10 mouse cellular contexts compared by ENCODE assay signal in genomic region chr6:94631051-94631778, GRCm38 (mm10).
DNase-seq lines count a peak whose midpoint lies in the region; ATAC-seq lines count a peak whose summit lies in the region.
"Had no signal": no experiment of that assay in that cellular context is flagged by ENCODE, and none has a peak within 500 bp of the region (broad histone marks: within the 10 kb centered on the region; RNA-seq: fewer than 3 reads in every experiment).

No protein-coding gene starts in this region.

- DNase-seq in right cerebral cortex, adult 18-20 months = peak; percentile 39
- DNase-seq in right cerebral cortex, adult 2 months (ENCODE audit: low spot score in 2 of 2) = no peak
- DNase-seq in thymus, postnatal 4 days = no peak
- DNase-seq: heart, adult 18-20 months; spleen, adult 18-20 months had no signal

- 0 out of 2 replicates have a peak, but pooled peaks have one; percentile 48 for ATAC-seq in forebrain, embryonic 12.5 days (ENCODE audit: low FRiP score)
- peak; percentile 68; the same call in 1 of the 2 replicates for ATAC-seq in lung, embryonic 15.5 days (ENCODE audit: borderline replicate concordance, extremely low read depth, low FRiP score, low TSS enrichment)
- ATAC-seq in stomach, embryonic 16.5 days (ENCODE audit: insufficient read depth, low FRiP score) = no peak
- no peak for ATAC-seq in CD4-positive, CD25-positive, alpha-beta regulatory T cell, adult 4 months
- ATAC-seq in erythroblast, adult 5-6 weeks (replicated peaks; ENCODE audit: low FRiP score, poor library complexity, severe bottlenecking) = no peak

- H3K9ac ChIP-seq in forebrain, embryonic 12.5 days = no peak overlapping the region; the same call in 1 of the 2 replicates
- no peak overlapping the region for H3K9ac ChIP-seq in lung, embryonic 15.5 days
- H3K9ac ChIP-seq in stomach, embryonic 16.5 days (ENCODE audit: low read length) = no peak overlapping the region

- H3K9me3 ChIP-seq in forebrain, embryonic 12.5 days = no peaks in the 10 kb centered on the region
- H3K9me3 ChIP-seq in lung, embryonic 15.5 days = no peaks in the 10 kb centered on the region
- no peaks in the 10 kb centered on the region for H3K9me3 ChIP-seq in stomach, embryonic 16.5 days (replicated peaks; ENCODE audit: control insufficient read depth, low read length)

- H3K4me1 ChIP-seq in forebrain, embryonic 12.5 days = peaks cover 81% of the 10 kb centered on the region
- H3K4me1 ChIP-seq in lung, embryonic 15.5 days = peaks cover 32% of the 10 kb centered on the region
- H3K4me1 ChIP-seq in stomach, embryonic 16.5 days (ENCODE audit: control insufficient read depth, insufficient read depth, low read length) = peaks cover 38% of the 10 kb centered on the region

- H3K27ac ChIP-seq in forebrain, embryonic 12.5 days = peak overlapping the region; percentile 83
- peak overlapping the region; percentile 71 for H3K27ac ChIP-seq in lung, embryonic 15.5 days
- H3K27ac ChIP-seq in stomach, embryonic 16.5 days (ENCODE audit: low read length) = peak overlapping the region; percentile 58

- H3K27me3 ChIP-seq in forebrain, embryonic 12.5 days = no peaks in the 10 kb centered on the region
- no peaks in the 10 kb centered on the region for H3K27me3 ChIP-seq in lung, embryonic 15.5 days
- no peaks in the 10 kb centered on the region for H3K27me3 ChIP-seq in stomach, embryonic 16.5 days (ENCODE audit: control insufficient read depth, insufficient read depth, low read length)

- no peak overlapping the region for H3K4me2 ChIP-seq in forebrain, embryonic 12.5 days
- H3K4me2 ChIP-seq in lung, embryonic 15.5 days = no peak overlapping the region
- no peak overlapping the region for H3K4me2 ChIP-seq in stomach, embryonic 16.5 days (ENCODE audit: low read depth, low read length)

- no peak overlapping the region for H3K4me3 ChIP-seq in forebrain, embryonic 12.5 days (replicated peaks)
- H3K4me3 ChIP-seq in lung, embryonic 15.5 days = no peak overlapping the region
- no peak overlapping the region for H3K4me3 ChIP-seq in stomach, embryonic 16.5 days (replicated peaks; ENCODE audit: low read length)

- peaks cover 29% of the 10 kb centered on the region for H3K36me3 ChIP-seq in forebrain, embryonic 12.5 days (replicated peaks)
- 0 out of 2 replicates have a peak, but pooled peaks cover 4% of the 10 kb centered on the region for H3K36me3 ChIP-seq in lung, embryonic 15.5 days
- peaks cover 5% of the 10 kb centered on the region; the same call in 1 of the 2 replicates for H3K36me3 ChIP-seq in stomach, embryonic 16.5 days (ENCODE audit: control insufficient read depth, insufficient read depth, low read length)

- WGBS in forebrain, embryonic 12.5 days = 36% methylated on average over 7 of the region's 7 CpGs
- 63% methylated on average over 7 of the region's 7 CpGs for WGBS in lung, embryonic 15.5 days
- 56% methylated on average over 7 of the region's 7 CpGs for WGBS in stomach, embryonic 16.5 days

Comparison
In these comparisons a context has a peak if more than half of its experiments do, and no peak if none do; other contexts are left out.
1. ATAC-seq: peak in forebrain, embryonic 12.5 days (single experiment) and lung, embryonic 15.5 days (single experiment); none in stomach, embryonic 16.5 days (single experiment), CD4-positive, CD25-positive, alpha-beta regulatory T cell, adult 4 months (single experiment) and erythroblast, adult 5-6 weeks (single experiment).
2. Peak in every context shown above with its lines, with median percentiles within 50 percentile points of each other: H3K27ac ChIP-seq.